Mouse (Mus musculus) thymus, adult 2 months (tissue): ENCODE results near the gene Pick1. TPM values are rescaled to one million over a fixed set of nuclear protein-coding genes. Genes with fewer than 3 reads are reported as not detected.

Source experiments
- DNase-seq: peaks from one replicate; pipeline ENCODE4 v3.0.0; 2021
- H3K27ac ChIP-seq: fragments of 200-500 bp; 2 replicates; pipeline ENCODE4 v1.5.1; 2012; ENCODE audit warnings: low read length, control low read depth; ENCODE audit not compliant: control insufficient read depth, insufficient read depth
- H3K27me3 ChIP-seq: fragments of 200-500 bp; 2 replicates; pipeline ENCODE4 v1.6.1; 2012; ENCODE audit warnings: mild to moderate bottlenecking, low read length, moderate library complexity, mixed read lengths; ENCODE audit not compliant: control insufficient read depth, insufficient read depth
- H3K36me3 ChIP-seq: fragments of 200-500 bp; 2 replicates; pipeline ENCODE4 v1.6.1; 2012; ENCODE audit warnings: mild to moderate bottlenecking, low read length, moderate library complexity; ENCODE audit not compliant: control insufficient read depth, insufficient read depth
- H3K4me1 ChIP-seq: fragments of 200-500 bp; replicated peaks from 2 replicates; pipeline ENCODE4 v1.6.1; 2012; ENCODE audit warnings: low read length; ENCODE audit not compliant: control insufficient read depth, insufficient read depth
- H3K4me3 ChIP-seq: fragments of 200-500 bp; 2 replicates; pipeline ENCODE4 v1.5.1; 2012; ENCODE audit warnings: mild to moderate bottlenecking, low read length, control low read depth, moderate library complexity; ENCODE audit not compliant: control insufficient read depth, insufficient read depth
- CTCF ChIP-seq: fragments of 200-500 bp; IDR thresholded peaks from 2 replicates; pipeline ENCODE4 v1.5.1; 2012; ENCODE audit warnings: mild to moderate bottlenecking, control low read depth, low read length, moderate library complexity, borderline replicate concordance; ENCODE audit not compliant: control insufficient read depth, poor library complexity, insufficient read depth; ENCODE audit errors: extremely low read depth
- POLR2A ChIP-seq: fragments of 200-500 bp; IDR thresholded peaks from 2 replicates; pipeline ENCODE4 v1.6.1; 2012; ENCODE audit warnings: mild to moderate bottlenecking, low read length, control low read depth, moderate library complexity; ENCODE audit not compliant: control insufficient read depth, poor library complexity, insufficient read depth; ENCODE audit errors: extremely low read depth
- WGBS: fragments of 180-500 bp; shearing (Covaris S2); methylation state at CpG from one replicate; pipeline ENCODE4 v1.1.7; 2018; 5-methylcytosine and 5-hydroxymethylcytosine counted together
- polyA plus RNA-seq: library from polyadenylated mRNA; depleted of rRNA; stranded (reverse); fragments of >200 nt; gene quantifications from 2 replicates; pipeline ENCODE4 v1.2.3, GENCODE M21; 2012; rRNA removed

The Pick1 gene
- polyA plus RNA-seq, 1 experiment: 27.1 TPM

DNA sequence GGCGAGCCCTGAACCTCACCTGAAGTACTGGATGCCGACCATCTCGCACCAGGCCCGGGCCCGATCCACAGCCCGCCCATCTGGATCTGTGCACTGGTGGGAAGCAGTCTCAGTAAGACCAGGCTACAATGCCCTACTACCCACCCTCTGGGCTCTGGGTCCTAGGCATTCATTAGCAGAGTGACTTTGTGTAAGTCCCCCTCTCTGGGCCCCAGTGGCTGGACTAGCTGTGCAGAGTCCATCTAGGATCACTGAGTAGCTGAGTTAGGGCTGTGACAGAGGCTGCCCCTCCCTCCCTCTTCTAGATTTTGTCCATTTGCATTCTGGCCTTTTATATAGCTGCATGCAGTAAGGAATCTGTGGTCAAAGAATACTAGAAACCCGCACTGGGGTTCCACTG is 58.1 kb downstream of the Pick1 start:
- H3K36me3 ChIP-seq: 0 out of 2 replicates have a peak, but pooled peaks cover 3% of the 10 kb centered on the region

DNA sequence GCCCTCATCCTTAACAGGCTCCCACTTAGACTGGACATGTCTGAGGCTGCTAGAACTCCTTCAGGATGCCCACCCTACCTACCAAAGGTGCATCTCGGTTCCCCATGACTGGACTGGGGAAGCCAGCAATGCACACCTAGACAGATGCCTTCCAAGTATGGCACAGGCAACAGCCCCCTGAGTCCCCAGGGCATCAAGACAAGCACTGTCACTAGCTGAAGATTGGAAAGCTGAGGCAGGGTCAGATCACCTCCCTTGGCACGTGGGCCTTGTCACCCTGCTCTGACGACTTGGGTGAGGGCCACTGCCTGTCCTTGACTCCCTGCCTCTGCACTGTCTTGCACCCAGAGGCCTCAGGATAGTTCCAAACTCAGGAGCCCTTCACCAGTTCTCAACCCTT is 59.4 kb downstream of the Pick1 start:
- no peak overlapping the region for H3K27ac ChIP-seq
- TF ChIP-seq CTCF (no peak), POLR2A (no peak)
- H3K36me3 ChIP-seq: 0 out of 2 replicates have a peak, but pooled peaks cover 3% of the 10 kb centered on the region
- H3K27me3 ChIP-seq: no peaks in the 10 kb centered on the region
- DNase-seq: no peak
- H3K4me1 ChIP-seq: no peaks in the 10 kb centered on the region
- no peak overlapping the region for H3K4me3 ChIP-seq
- 91% methylated on average over 3 of the region's 3 CpGs for WGBS

More for the DNA sequence above, 58.1 kb downstream of the Pick1 start:
- H3K4me3 ChIP-seq: no peak overlapping the region
- 97% methylated on average over 7 of the region's 7 CpGs for WGBS
- no peak overlapping the region for H3K27ac ChIP-seq
- no peak for TF ChIP-seq CTCF
- no peak for TF ChIP-seq POLR2A
- no peaks in the 10 kb centered on the region for H3K4me1 ChIP-seq
- H3K27me3 ChIP-seq: no peaks in the 10 kb centered on the region
- no peak for DNase-seq

DNA sequence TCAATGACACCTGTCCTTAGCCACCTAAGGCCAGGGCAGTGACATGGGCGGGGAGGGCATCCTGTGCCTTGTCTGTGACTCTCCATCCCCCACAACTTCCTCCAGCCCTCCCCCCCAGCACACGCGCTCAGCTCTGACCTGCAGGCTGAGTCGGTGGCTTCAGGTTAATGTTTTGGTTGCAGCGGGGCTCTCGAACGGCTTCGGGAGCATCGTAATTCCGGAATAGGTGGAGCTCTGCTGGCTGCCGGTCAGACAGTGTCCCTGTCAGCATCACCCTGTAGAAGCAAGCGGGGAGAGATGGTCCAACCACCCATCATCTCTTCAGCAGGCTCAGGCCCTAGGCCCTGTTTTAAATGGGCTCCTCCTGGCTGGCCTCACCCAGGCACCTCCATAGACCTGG is 60.5 kb downstream of the Pick1 start:
- H3K36me3 ChIP-seq: 0 out of 2 replicates have a peak, but pooled peaks cover 3% of the 10 kb centered on the region
- no peak for TF ChIP-seq CTCF
- no peak for TF ChIP-seq POLR2A
- no peak overlapping the region for H3K27ac ChIP-seq
- H3K27me3 ChIP-seq: no peaks in the 10 kb centered on the region
- WGBS: 93% methylated on average over 12 of the region's 12 CpGs
- no peaks in the 10 kb centered on the region for H3K4me1 ChIP-seq
- no peak overlapping the region for H3K4me3 ChIP-seq
- no peak for DNase-seq

- Histone ChIP-seq H3K36me3 (0 out of 2 replicates have a peak, but pooled peaks cover 3% of the 10 kb centered on the region), H3K27me3 (no peaks in the 10 kb centered on the region), H3K4me1 (no peaks in the 10 kb centered on the region), H3K27ac (no peak overlapping the region), H3K4me3 (no peak overlapping the region)
- DNase-seq: no peak
- 95% methylated on average over 3 of the region's 3 CpGs for WGBS
- TF ChIP-seq POLR2A: no peak
- no peak for TF ChIP-seq CTCF
These were observed 61.4 kb downstream of the Pick1 start for GRCm38 (mm10) chr15:79290340-79290739.

- Histone ChIP-seq H3K36me3 (no peaks in the 10 kb centered on the region), H3K27me3 (no peaks in the 10 kb centered on the region), H3K4me1 (no peaks in the 10 kb centered on the region), H3K27ac (no peak overlapping the region), H3K4me3 (no peak overlapping the region)
- no peak for TF ChIP-seq POLR2A
- no peak for TF ChIP-seq CTCF
- no peak for DNase-seq
- 95% methylated on average over 9 of the region's 9 CpGs for WGBS
These were observed 63.8 kb downstream of the Pick1 start for GRCm38 (mm10) chr15:79292779-79293178.

DNA sequence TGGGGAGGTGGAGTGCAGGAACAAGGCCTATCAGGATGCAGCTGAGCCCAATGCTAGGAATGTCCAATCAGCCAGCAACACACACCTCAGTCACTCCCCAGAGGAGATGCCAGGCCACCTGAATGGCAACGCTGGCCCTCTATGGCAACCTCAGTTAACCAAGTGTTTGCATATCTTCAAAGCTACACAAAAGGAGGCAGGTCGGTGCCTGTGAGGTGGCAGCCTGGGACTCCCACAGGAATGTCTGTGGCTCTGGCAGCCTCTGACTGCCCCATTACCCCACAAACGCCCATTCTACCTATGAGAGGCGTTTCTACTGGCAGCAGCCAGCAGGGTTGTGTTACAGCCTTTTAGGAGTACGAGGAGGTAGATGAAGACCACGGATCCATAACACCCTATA is 69.6 kb downstream of the Pick1 start:
- H3K4me3 ChIP-seq: no peak overlapping the region
- H3K27me3 ChIP-seq: no peaks in the 10 kb centered on the region
- no peaks in the 10 kb centered on the region for H3K36me3 ChIP-seq
- TF ChIP-seq CTCF (no peak), POLR2A (no peak)
- WGBS: 94% methylated on average over 6 of the region's 6 CpGs
- H3K27ac ChIP-seq: no peak overlapping the region
- DNase-seq: no peak
- H3K4me1 ChIP-seq: no peaks in the 10 kb centered on the region; the same call in 1 of the 2 replicates

Other genes starting within 250 kb of the Pick1 start
- 35.7 and 52.0 TPM in 2 replicates for gene H1f0, start 200.7 kb upstream of the Pick1 start, polyA plus RNA-seq
- gene Galr3, start 187.3 kb upstream of the Pick1 start, polyA plus RNA-seq: 0.71 and 1.6 TPM in 2 replicates
- 171 and 181 TPM in 2 replicates for gene Ankrd54, start 166.3 kb upstream of the Pick1 start, polyA plus RNA-seq
- 205 and 212 TPM in 2 replicates for gene Eif3l, start 154.0 kb upstream of the Pick1 start, polyA plus RNA-seq
- 46.1 and 47.3 TPM in 2 replicates for gene Micall1, start 120.3 kb upstream of the Pick1 start, polyA plus RNA-seq
- gene Polr2f, start 88.2 kb upstream of the Pick1 start, polyA plus RNA-seq: 37.3 and 38.0 TPM in 2 replicates
- 1.3 and 1.8 TPM in 2 replicates for gene 1700088E04Rik, start 87.9 kb upstream of the Pick1 start, polyA plus RNA-seq
- 0.87 and 0.88 TPM in 2 replicates for gene Sox10, start 63.9 kb upstream of the Pick1 start, polyA plus RNA-seq
- gene Gm49486, start 218 bp downstream of the Pick1 start, polyA plus RNA-seq: 0.11 and 0.24 TPM in 2 replicates
- gene Slc16a8, start 25.6 kb downstream of the Pick1 start, polyA plus RNA-seq: 0.15 TPM in 1 of 2 replicates, not detected in the other
- gene Baiap2l2, start 56.4 kb downstream of the Pick1 start, polyA plus RNA-seq: 0.68 and 2.9 TPM in 2 replicates
- gene Pla2g6, start 99.2 kb downstream of the Pick1 start, polyA plus RNA-seq: 65.2 and 71.4 TPM in 2 replicates
- gene Maff, start 117.4 kb downstream of the Pick1 start, polyA plus RNA-seq: 7.4 and 8.1 TPM in 2 replicates
- gene Tmem184b, start 174.4 kb downstream of the Pick1 start, polyA plus RNA-seq: 225 and 303 TPM in 2 replicates
- 155 and 173 TPM in 2 replicates for gene Csnk1e, start 226.4 kb downstream of the Pick1 start, polyA plus RNA-seq